Mouse (Mus musculus): ENCODE data around the gene Tshz3. TPM values are rescaled to one million over a fixed set of nuclear protein-coding genes. Genes with fewer than 3 reads are reported as not detected.
A peak's percentile ranks its signal among the peaks of the same experiment; 100 is the strongest.

Tshz3 gene
- polyA plus RNA-seq, 1 experiment from 2014 or later: 37.1 TPM

DNA sequence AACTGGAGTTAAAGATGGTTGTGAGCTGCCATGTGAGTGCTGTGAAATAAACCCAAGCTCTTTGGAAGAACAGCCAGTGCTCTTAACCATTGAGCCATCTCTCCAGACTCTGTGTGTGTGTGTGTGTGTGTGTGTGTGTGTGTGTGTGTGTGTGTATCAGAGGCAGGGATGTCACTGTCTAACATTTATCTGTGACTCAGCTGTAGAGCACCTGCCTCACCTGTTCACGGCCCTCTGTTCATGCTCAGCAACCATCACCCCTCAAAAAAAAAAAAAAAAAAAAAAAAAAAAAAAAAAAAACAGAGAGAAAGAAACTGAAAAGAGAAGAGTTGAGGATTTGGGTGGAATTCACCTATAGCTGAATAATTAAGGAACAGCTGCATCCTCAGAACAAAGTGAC lies 10.4 kb upstream of the Tshz3 start:
- WGBS: 76% methylated on average over 1 of the region's 1 CpGs
- no peak overlapping the region for H3K4me2 ChIP-seq
- ATAC-seq (ENCODE audit: low FRiP score): no peak
- H3K27me3 ChIP-seq: peaks cover 47% of the 10 kb centered on the region
- H3K9ac ChIP-seq: no peak overlapping the region
- H3K36me3 ChIP-seq: no peaks in the 10 kb centered on the region
- H3K4me1 ChIP-seq (replicated peaks): peaks cover 22% of the 10 kb centered on the region
- H3K4me3 ChIP-seq: no peak overlapping the region
- no peak overlapping the region for H3K27ac ChIP-seq
- no peaks in the 10 kb centered on the region for H3K9me3 ChIP-seq

DNA sequence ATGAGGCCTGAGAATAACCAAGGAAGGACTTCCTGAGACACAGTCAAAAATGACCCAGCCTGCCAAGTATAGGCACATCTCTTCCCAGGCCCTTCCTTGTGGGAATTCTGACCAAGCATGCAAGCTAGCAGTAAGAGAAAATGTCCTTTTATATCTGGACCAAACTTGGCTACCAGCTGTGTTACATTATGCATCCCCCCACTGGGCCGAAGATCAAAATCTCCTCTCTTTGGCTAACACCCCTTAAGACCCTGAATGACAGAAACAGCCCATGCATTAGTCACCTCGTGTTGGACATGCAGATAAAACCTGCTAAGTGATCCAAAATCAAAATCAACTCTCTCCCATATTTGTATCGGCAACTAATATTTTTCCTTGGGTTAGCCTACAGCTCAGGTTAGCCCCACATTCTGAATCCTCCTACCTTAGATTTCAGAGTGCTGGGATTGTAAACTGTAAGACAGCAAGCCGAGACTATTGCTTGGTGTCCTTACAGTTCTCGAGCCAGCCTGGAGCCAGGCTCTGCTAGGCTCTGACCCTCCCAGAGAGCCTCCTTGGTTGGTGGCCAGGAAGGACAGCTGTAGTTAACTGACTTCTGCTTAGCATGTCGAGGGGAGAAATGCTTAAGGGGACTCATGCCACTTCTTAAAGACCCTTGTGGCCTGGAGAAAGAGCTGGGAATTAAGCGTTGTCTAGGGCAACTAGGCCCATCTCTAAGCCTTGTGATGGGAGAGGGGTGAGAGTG lies 8.7 kb upstream of the Tshz3 start:
- no peak for ATAC-seq (ENCODE audit: low FRiP score)
- Histone ChIP-seq H3K27ac (no peak overlapping the region), H3K9ac (no peak overlapping the region), H3K4me3 (no peak overlapping the region), H3K36me3 (no peaks in the 10 kb centered on the region), H3K9me3 (no peaks in the 10 kb centered on the region), H3K4me2 (no peak overlapping the region), H3K27me3 (peaks cover 60% of the 10 kb centered on the region), H3K4me1 (replicated peaks) (peaks cover 36% of the 10 kb centered on the region)
- 67% methylated on average over 7 of the region's 7 CpGs for WGBS

DNA sequence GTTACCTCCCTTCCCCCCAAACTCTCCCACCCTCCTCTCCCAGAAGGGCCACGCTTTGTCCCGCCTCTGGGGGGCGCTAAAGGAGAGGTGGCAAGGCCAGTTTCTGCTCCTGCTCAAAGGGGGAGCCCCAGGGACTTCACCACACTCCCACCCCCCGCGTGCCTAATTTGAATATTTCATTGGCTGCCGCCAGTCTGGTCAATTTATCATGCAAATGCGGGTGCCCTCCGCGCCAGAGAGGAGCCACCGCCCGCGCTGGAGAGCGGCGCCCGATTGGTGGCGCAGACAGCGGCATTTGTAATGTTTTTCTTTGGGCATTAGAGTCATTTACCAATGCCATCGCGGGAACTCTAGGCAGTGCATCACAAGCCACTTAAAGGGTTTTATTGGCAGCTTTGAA lies 7.4 kb upstream of the Tshz3 start:
- Histone ChIP-seq H3K27ac (no peak overlapping the region), H3K4me1 (replicated peaks) (peaks cover 49% of the 10 kb centered on the region), H3K9me3 (no peaks in the 10 kb centered on the region), H3K36me3 (no peaks in the 10 kb centered on the region), H3K9ac (no peak overlapping the region), H3K4me2 (peak overlapping the region; percentile 36), H3K4me3 (0 out of 2 replicates have a peak overlapping the region, but pooled peaks have one; percentile 9), H3K27me3 (peaks cover 70% of the 10 kb centered on the region)
- ATAC-seq (ENCODE audit: low FRiP score): peak; percentile 50; the same call in 1 of the 2 replicates
- 1% methylated on average over 19 of the region's 19 CpGs for WGBS

DNA sequence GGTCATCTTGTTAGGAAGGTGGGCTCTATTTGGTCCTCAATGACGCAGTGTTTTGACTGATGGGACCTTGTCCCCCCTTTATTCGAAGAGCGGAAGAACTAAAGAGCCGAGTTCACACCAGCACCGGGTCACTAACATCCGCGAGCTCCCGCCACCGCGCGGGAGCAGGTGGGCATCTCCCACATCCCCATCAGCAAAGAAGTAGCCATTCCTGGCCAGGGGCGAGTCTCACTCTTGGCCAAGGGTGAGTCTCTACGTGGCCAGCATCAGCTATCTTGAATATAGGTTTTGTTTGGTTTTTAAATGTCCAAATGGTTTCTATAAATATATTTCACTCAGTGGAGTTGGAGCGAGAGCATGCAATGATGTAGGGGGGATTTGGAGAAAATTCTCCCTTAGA lies 6.3 kb upstream of the Tshz3 start:
- no peak overlapping the region for H3K9ac ChIP-seq
- ATAC-seq (ENCODE audit: low FRiP score): no peak
- H3K4me2 ChIP-seq: peak overlapping the region; percentile 36
- peak overlapping the region; percentile 9; the same call in 1 of the 2 replicates for H3K4me3 ChIP-seq
- H3K27me3 ChIP-seq: peaks cover 70% of the 10 kb centered on the region
- H3K36me3 ChIP-seq: no peaks in the 10 kb centered on the region
- WGBS: 3% methylated on average over 14 of the region's 14 CpGs
- peaks cover 55% of the 10 kb centered on the region for H3K4me1 ChIP-seq (replicated peaks)
- no peak overlapping the region for H3K27ac ChIP-seq
- H3K9me3 ChIP-seq: no peaks in the 10 kb centered on the region

DNA sequence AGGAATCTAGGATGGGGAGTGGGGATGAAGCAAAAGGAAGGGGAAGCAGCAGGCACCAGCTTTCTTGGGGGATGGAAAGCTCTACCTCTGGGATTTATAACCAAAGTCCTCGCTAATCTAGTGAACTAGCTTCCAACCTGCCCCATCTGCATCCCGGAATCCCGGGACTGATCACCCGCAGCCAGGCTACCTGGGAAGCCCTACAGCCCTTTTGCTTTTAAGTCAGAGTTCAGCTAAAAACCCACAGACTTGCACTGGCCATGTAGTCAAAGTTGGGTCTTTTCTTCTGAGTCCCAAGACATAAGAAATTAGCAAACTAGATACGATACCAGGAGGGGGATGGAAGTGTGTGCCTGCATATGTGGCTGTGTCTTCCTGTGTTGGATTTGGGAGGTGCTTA lies 5.5 kb upstream of the Tshz3 start:
- peaks cover 70% of the 10 kb centered on the region for H3K27me3 ChIP-seq
- H3K4me2 ChIP-seq: peak overlapping the region; percentile 36; the same call in 1 of the 2 replicates
- ATAC-seq (ENCODE audit: low FRiP score): no peak
- no peaks in the 10 kb centered on the region for H3K36me3 ChIP-seq
- no peak overlapping the region for H3K9ac ChIP-seq
- no peak overlapping the region for H3K4me3 ChIP-seq
- H3K9me3 ChIP-seq: no peaks in the 10 kb centered on the region
- H3K4me1 ChIP-seq (replicated peaks): peaks cover 55% of the 10 kb centered on the region
- WGBS: 4% methylated on average over 5 of the region's 5 CpGs
- H3K27ac ChIP-seq: no peak overlapping the region

DNA sequence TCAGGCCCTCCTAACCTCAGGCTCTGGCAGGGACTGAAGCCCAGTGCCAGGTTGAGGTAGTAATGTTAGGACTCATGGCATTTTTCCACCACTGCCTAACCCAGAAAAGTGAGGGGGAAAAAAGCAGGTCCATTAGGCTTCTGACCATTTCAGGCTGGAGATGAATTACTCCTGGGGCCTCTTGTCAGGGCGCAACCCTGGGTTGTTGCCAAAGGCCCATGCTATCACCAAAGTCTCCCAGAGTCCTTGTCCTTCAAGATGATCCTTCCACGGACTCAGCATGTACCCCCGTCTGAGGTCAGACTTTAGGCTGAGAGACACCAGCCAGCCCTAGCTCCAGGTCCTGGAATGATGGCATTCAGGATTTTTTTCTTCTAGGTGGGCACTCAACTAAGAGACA lies 4.8 kb upstream of the Tshz3 start:
- no peak overlapping the region for H3K27ac ChIP-seq
- peaks cover 55% of the 10 kb centered on the region for H3K4me1 ChIP-seq (replicated peaks)
- H3K4me2 ChIP-seq: no peak overlapping the region
- no peak overlapping the region for H3K9ac ChIP-seq
- no peak for ATAC-seq (ENCODE audit: low FRiP score)
- no peaks in the 10 kb centered on the region for H3K36me3 ChIP-seq
- 26% methylated on average over 3 of the region's 3 CpGs for WGBS
- no peak overlapping the region for H3K4me3 ChIP-seq
- H3K9me3 ChIP-seq: no peaks in the 10 kb centered on the region
- H3K27me3 ChIP-seq: peaks cover 68% of the 10 kb centered on the region

DNA sequence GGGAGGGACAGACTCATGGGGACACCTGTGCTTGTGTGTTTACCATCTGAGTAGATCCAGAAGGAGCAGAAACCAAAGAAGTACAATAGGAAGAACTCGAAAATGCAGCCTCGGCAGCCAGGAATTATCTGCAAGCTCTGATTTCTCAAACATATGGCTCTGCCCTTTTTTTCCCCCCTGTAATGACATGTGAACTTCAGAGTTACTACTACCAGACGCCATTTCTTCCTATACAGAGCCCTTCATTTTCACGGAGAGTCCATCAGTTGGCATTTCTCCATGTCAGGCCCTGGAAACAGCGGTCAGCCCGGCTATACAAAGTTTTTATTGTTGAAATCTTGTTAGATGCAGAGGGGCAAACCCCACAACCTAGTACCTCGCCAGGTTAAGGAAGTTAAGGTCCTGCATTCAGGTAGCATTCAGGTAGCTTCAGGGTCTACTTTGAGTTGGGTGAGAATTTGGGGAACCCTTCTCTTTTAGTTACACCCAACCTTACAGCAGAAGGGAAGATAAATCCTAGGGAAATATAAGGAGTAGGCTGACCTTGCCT lies 3.2 kb upstream of the Tshz3 start:
- H3K36me3 ChIP-seq: no peaks in the 10 kb centered on the region
- peak overlapping the region; percentile 96 for H3K27ac ChIP-seq
- peak overlapping the region; percentile 95 for H3K9ac ChIP-seq
- WGBS: 8% methylated on average over 7 of the region's 7 CpGs
- H3K4me2 ChIP-seq: peak overlapping the region; percentile 92
- no peak for ATAC-seq (ENCODE audit: low FRiP score)
- peak overlapping the region; percentile 90 for H3K4me3 ChIP-seq
- peaks cover 67% of the 10 kb centered on the region for H3K4me1 ChIP-seq (replicated peaks)
- peaks cover 55% of the 10 kb centered on the region for H3K27me3 ChIP-seq
- no peaks in the 10 kb centered on the region for H3K9me3 ChIP-seq

DNA sequence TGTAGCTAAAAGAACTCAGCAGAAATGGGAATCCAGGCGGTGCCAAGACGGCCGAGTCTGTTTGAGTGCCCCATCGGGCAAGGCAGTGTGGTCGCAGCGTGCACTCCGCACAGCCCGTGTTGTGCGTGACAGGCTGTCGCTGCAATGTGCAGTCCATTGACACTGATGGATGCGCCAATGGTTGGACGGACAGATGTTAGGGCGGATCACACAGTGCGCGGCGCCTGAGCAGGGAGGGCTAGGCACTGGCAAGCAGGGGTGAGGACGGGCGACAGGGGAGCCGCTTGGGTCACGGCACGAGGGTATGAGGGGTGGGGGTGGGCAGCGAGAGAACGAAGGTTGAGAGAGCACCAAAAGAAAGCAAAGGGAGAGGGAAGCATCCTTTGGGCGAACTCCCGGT lies 2.6 kb upstream of the Tshz3 start:
- Histone ChIP-seq H3K4me1 (replicated peaks) (peaks cover 72% of the 10 kb centered on the region), H3K9ac (peak overlapping the region; percentile 95), H3K4me3 (peak overlapping the region; percentile 90), H3K27me3 (peaks cover 49% of the 10 kb centered on the region), H3K9me3 (no peaks in the 10 kb centered on the region), H3K27ac (peak overlapping the region; percentile 96), H3K36me3 (no peaks in the 10 kb centered on the region), H3K4me2 (peak overlapping the region; percentile 92)
- no peak for ATAC-seq (ENCODE audit: low FRiP score)
- WGBS: under 1% methylated on average over 25 of the region's 25 CpGs

DNA sequence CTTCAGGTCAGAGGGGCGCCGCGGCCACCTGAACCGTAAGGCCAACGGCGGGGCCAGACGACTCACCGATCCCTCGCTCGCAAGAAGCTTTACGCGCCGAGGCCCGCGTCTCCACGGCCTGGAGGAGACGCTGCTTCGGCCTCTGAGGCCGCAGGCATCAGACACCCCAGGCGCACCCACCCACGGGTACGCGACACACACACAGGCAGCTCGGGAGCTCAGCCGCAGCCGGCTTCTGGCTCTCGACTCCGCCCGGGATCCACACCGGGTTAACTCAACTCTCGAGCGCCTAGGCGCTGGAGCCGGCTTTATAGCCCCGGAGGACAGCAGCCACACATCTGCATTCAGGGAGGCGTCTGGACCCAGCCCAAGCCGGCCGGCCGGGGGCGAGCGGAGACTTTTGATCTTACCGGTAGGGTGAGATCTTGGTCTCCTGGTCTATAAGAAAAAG lies 2.1 kb upstream of the Tshz3 start:
- peak overlapping the region; percentile 96 for H3K27ac ChIP-seq
- H3K36me3 ChIP-seq: no peaks in the 10 kb centered on the region
- H3K27me3 ChIP-seq: peaks cover 44% of the 10 kb centered on the region
- H3K9ac ChIP-seq: peak overlapping the region; percentile 95
- WGBS: under 1% methylated on average over 42 of the region's 42 CpGs
- peak overlapping the region; percentile 90 for H3K4me3 ChIP-seq
- peaks cover 72% of the 10 kb centered on the region for H3K4me1 ChIP-seq (replicated peaks)
- no peaks in the 10 kb centered on the region for H3K9me3 ChIP-seq
- ATAC-seq (ENCODE audit: low FRiP score): no peak
- H3K4me2 ChIP-seq: peak overlapping the region; percentile 92

DNA sequence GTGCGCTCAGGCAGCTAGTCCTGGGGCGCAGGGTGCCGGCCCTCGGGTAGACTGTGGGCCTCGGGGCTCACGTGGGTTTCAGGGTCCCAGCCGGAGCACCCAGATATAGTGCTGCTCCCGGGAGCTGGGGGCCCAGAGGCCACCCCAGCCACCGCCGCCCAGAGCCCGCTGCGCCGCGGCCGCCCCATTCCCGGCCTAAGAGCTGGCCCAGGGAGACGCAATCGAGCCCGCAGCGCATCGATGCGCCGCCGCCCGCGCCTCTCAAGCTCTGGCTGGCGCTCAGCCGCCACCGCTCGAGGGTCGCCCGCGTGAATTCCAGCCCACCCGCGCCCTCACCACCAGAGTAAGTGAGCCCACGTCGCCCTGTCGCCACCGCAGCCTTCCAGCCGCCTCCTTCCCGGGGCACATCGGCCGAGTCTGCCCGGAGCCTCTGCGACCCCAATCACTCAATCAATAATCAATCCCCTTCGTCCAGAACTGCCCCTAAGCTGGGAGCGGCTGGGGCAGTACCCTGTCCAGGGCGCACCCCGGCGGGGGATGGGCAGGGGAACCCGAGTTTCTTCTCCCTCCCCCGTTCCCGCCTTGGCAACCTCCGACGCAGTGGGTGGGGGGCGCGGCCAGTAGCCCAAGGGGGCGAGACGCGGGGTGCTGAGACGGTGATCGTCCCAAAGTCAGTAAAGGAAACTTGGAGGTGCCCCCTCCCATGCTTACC lies 1.4 kb upstream of the Tshz3 start:
- peak; percentile 37 for ATAC-seq (ENCODE audit: low FRiP score)
- peaks cover 71% of the 10 kb centered on the region for H3K4me1 ChIP-seq (replicated peaks)
- H3K27ac ChIP-seq: peak overlapping the region; percentile 96
- peaks cover 36% of the 10 kb centered on the region for H3K27me3 ChIP-seq
- peak overlapping the region; percentile 90 for H3K4me3 ChIP-seq
- no peaks in the 10 kb centered on the region for H3K9me3 ChIP-seq
- WGBS: 0% methylated on average over 59 of the region's 62 CpGs
- H3K36me3 ChIP-seq: no peaks in the 10 kb centered on the region
- H3K4me2 ChIP-seq: peak overlapping the region; percentile 92
- H3K9ac ChIP-seq: peak overlapping the region; percentile 95

DNA sequence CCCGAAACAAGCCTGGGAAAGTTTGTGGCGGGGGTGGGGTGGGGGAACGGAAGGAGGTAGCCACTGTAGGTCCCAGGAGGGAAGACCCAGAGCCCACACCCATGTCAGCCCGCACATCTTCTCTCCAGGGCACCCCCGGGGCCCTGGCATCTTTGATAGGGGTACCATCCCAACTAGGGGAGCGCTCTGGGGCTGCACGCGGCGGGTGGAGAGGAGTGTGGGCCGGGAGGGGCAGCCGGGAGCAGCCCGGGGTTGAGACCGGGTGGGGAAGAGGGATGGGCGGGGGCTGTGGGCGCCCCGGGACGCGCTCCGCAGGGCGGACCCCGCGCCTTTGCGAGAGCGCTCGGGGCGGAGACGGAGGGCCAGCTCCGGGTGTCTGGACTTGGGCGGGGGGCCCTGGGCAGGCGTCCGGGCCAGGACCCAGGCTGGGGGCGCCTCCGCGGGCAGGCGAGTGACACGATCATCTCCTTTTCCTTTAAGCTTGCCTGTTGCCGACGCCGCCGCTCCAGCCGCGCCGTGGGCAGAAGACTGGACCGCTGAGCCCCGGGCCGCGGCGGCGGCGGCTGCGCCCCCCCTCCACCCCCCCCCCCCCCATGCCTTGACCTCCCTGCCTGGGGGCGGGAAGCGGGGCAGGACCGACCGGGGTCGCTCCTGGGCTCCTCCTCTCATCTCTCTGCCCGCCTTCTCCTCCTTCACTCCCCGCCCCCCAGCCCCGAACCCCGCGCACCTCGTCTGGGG lies 631 bp upstream of the Tshz3 start:
- Histone ChIP-seq H3K4me3 (peak overlapping the region; percentile 90), H3K27me3 (peaks cover 29% of the 10 kb centered on the region), H3K9me3 (no peaks in the 10 kb centered on the region), H3K4me2 (peak overlapping the region; percentile 92), H3K4me1 (replicated peaks) (peaks cover 69% of the 10 kb centered on the region), H3K36me3 (no peaks in the 10 kb centered on the region), H3K27ac (peak overlapping the region; percentile 96), H3K9ac (peak overlapping the region; percentile 95)
- ATAC-seq (ENCODE audit: low FRiP score): peak; percentile 74
- under 1% methylated on average over 29 of the region's 62 CpGs for WGBS

DNA sequence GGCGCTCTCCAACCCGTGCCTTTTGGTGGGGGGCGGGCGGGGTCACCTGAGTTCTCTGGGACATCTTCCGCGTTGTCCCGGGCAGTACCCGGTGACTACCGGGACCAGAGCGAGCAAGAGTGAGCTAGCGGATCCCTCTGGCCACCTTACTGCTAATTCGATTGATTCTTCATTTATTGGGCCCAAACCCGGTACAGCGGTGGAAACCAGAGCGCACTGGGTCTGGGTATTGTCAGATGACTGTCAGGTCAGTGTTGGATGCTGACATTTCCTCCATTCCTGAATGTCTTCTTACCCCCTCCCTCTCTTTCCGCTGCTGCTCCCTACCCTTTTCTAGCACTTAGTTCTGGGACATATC lies 650 bp downstream of the Tshz3 start:
- no peak for ATAC-seq (ENCODE audit: low FRiP score)
- Histone ChIP-seq H3K4me3 (peak overlapping the region; percentile 90), H3K9ac (peak overlapping the region; percentile 95), H3K36me3 (peaks cover 4% of the 10 kb centered on the region; the same call in 1 of the 2 replicates), H3K9me3 (no peaks in the 10 kb centered on the region), H3K27ac (peak overlapping the region; percentile 96), H3K27me3 (peaks cover 16% of the 10 kb centered on the region), H3K4me1 (replicated peaks) (peaks cover 67% of the 10 kb centered on the region), H3K4me2 (peak overlapping the region; percentile 92)
- under 1% methylated on average over 16 of the region's 16 CpGs for WGBS
